Mouse (Mus musculus) spleen, adult 2 months (tissue): Measurements from ENCODE around the gene Eng. TPM values are rescaled to one million over a fixed set of nuclear protein-coding genes. Genes with fewer than 3 reads are reported as not detected.
A peak's percentile ranks its signal among the peaks of the same experiment; 100 is the strongest.

Experiments
- DNase-seq, 2 experiments: peaks; one replicate each; pipeline versions ENCODE4 v3.0.0 to v3.0.0-alpha.2; 2012 to 2021; ENCODE audit warnings: low spot score in 2 of 2, low read depth in 1 of 2
- H3K27ac ChIP-seq: fragments of 200-500 bp; 2 replicates; pipeline ENCODE4 v1.5.1; 2012; ENCODE audit warnings: low read length, inconsistent platforms; ENCODE audit not compliant: insufficient read depth
- H3K27me3 ChIP-seq: fragments of 200-500 bp; 2 replicates; pipeline ENCODE4 v1.6.1; 2012; ENCODE audit warnings: mild to moderate bottlenecking, moderate library complexity, low read length, inconsistent platforms; ENCODE audit not compliant: control insufficient read depth, insufficient read depth
- H3K36me3 ChIP-seq: fragments of 200-500 bp; 2 replicates; pipeline ENCODE4 v1.6.1; 2012; ENCODE audit warnings: mild to moderate bottlenecking, low read length, inconsistent platforms; ENCODE audit not compliant: control insufficient read depth, insufficient read depth
- H3K4me1 ChIP-seq: fragments of 200-500 bp; 2 replicates; pipeline ENCODE4 v1.6.1; 2011; ENCODE audit warnings: inconsistent platforms; ENCODE audit not compliant: control insufficient read depth, insufficient read depth, insufficient read length
- H3K4me3 ChIP-seq: fragments of 200-500 bp; 2 replicates; pipeline ENCODE4 v1.5.1; 2011; ENCODE audit warnings: mild to moderate bottlenecking, inconsistent platforms; ENCODE audit not compliant: insufficient read depth, insufficient read length; ENCODE audit errors: extremely low read depth
- CTCF ChIP-seq: fragments of 200-500 bp; IDR thresholded peaks from 2 replicates; pipeline ENCODE4 v1.5.1; 2011; ENCODE audit warnings: mild to moderate bottlenecking, inconsistent platforms; ENCODE audit not compliant: insufficient read depth, insufficient read length, insufficient replicate concordance; ENCODE audit errors: extremely low read depth
- POLR2A ChIP-seq: fragments of 200-500 bp; IDR thresholded peaks from 2 replicates; pipeline ENCODE4 v1.6.1; 2011; ENCODE audit warnings: low read depth, low read length, inconsistent platforms
- WGBS: fragments of 180-500 bp; shearing (Covaris S2); methylation state at CpG from one replicate; pipeline ENCODE4 v1.1.7; 2018; 5-methylcytosine and 5-hydroxymethylcytosine counted together
- polyA plus RNA-seq: library from polyadenylated mRNA; depleted of rRNA; stranded (reverse); fragments of >200 nt; gene quantifications from 2 replicates; pipeline ENCODE4 v1.2.3, GENCODE M21; 2012

The Eng gene
- polyA plus RNA-seq, 1 experiment, result 132 TPM

DNA sequence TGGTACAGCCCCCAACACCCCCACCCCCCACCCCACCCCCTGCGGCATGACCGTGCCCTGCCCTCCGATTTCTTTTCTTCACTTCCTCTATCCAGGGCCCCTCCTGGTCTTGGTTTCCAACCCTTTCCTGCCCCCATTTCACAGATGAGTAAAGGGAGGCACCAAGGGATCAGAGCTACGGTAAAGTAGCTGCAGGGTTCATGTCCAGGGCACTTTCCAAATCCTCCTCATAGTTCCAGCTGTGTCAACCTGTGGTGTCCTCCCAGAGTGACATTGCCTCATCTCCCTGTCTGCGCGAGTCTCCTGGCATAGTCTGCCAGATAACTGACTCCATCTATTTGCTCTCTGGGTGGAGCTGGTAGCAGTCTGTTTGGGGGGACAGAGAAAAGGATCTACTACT lies 19.5 kb downstream of the Eng start:
- Histone ChIP-seq H3K27ac (0 out of 2 replicates have a peak overlapping the region, but pooled peaks have one; percentile 11), H3K27me3 (no peaks in the 10 kb centered on the region), H3K4me1 (no peaks in the 10 kb centered on the region), H3K4me3 (no peak overlapping the region), H3K36me3 (no peaks in the 10 kb centered on the region)
- no peak for DNase-seq
- no peak for TF ChIP-seq CTCF
- no peak for TF ChIP-seq POLR2A
- WGBS, result 72% methylated on average over 6 of the region's 6 CpGs

DNA sequence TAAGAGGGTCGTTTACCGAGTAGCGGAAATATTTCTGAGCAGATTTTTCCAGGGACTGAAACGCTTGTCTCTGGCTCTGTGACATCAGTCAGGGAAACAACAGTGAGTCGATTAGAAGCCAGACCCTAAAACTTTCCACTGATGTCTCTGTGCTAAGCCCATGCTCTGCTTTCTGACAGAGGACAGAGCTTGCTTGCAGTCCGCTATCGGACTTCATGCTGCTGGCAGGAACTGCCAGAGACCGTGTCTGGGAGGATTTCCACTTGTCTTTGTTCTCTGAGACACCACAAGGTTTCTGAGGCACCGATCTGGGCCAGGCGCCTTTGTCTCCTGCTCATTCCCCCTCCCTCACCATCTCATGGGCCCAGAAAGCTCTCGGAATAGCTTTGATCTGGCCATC lies 21.4 kb downstream of the Eng start:
- H3K4me1 ChIP-seq, result no peaks in the 10 kb centered on the region
- no peaks in the 10 kb centered on the region for H3K36me3 ChIP-seq
- H3K4me3 ChIP-seq, result no peak overlapping the region
- TF ChIP-seq POLR2A (no peak), CTCF (no peak)
- H3K27me3 ChIP-seq, result no peaks in the 10 kb centered on the region
- WGBS, result 83% methylated on average over 11 of the region's 11 CpGs
- no peak overlapping the region for H3K27ac ChIP-seq
- DNase-seq, result no peak

DNA sequence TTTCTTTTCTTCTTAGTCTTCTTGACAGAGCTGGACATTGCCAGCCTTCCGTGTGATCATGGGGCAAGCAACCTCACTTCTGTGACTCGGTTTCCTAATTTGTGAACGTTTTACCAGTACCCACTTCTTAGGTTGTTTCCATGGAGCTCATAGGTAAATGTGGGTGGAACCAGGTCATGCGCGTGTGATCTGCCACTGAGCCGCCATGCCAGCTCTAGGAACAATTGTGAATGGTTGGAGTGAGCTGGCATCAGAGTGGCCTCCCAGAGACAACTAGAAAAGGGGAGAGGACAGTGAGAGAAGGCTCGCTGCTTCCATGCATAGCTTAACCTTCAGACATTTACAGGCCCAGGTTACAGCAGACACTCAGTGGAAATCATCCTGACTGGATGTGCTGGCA lies 21.8 kb downstream of the Eng start:
- Histone ChIP-seq H3K36me3 (no peaks in the 10 kb centered on the region), H3K27ac (no peak overlapping the region), H3K4me1 (no peaks in the 10 kb centered on the region), H3K27me3 (no peaks in the 10 kb centered on the region), H3K4me3 (no peak overlapping the region)
- no peak for TF ChIP-seq CTCF
- no peak for TF ChIP-seq POLR2A
- DNase-seq, result no peak
- WGBS, result 95% methylated on average over 7 of the region's 7 CpGs

DNA sequence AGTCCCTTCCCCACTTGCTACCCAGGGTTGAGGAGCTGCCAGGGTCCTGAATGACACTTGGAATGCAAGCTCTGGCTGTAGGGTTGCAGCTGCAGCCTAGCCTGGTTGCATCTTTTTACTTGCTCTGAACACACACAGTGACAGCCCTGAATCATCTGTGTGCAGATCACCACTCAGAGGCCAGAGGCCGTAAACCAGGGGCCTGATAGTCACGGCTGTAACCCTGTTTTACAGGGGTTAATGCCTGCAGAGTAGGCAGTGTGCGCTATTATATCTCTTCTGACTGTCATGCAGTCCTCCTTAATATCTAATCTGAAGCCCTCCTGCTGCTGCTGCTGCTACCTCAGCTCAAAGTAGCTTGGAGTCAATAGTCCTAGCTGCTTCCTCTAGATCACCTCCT lies 23.5 kb downstream of the Eng start:
- TF ChIP-seq POLR2A (no peak), CTCF (no peak)
- no peak overlapping the region for H3K4me3 ChIP-seq
- no peaks in the 10 kb centered on the region for H3K27me3 ChIP-seq
- DNase-seq, result no peak
- no peaks in the 10 kb centered on the region for H3K36me3 ChIP-seq
- WGBS, result 81% methylated on average over 3 of the region's 3 CpGs
- no peak overlapping the region for H3K27ac ChIP-seq
- no peaks in the 10 kb centered on the region for H3K4me1 ChIP-seq

DNA sequence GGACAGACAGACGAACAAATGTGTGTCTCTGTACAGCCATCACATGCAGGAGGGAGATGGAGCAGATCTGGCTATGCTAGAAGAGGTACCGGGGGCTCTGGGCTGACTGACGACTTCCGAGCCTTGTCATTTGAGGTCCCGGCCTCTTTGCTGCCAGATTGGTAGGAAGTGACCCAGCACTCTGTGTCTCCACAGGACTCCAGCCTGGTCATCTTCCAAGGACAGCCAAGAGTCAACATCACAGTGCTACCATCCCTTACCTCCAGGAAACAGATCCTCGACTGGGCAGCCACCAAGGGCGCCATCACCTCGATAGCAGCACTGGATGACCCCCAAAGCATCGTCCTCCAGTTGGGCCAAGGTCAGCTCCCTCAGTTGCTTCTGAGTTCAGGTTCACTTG lies 24.8 kb downstream of the Eng start:
- Histone ChIP-seq H3K4me3 (no peak overlapping the region), H3K27ac (no peak overlapping the region), H3K36me3 (no peaks in the 10 kb centered on the region), H3K27me3 (no peaks in the 10 kb centered on the region), H3K4me1 (no peaks in the 10 kb centered on the region)
- TF ChIP-seq CTCF (no peak), POLR2A (no peak)
- WGBS, result 91% methylated on average over 9 of the region's 9 CpGs
- no peak for DNase-seq

DNA sequence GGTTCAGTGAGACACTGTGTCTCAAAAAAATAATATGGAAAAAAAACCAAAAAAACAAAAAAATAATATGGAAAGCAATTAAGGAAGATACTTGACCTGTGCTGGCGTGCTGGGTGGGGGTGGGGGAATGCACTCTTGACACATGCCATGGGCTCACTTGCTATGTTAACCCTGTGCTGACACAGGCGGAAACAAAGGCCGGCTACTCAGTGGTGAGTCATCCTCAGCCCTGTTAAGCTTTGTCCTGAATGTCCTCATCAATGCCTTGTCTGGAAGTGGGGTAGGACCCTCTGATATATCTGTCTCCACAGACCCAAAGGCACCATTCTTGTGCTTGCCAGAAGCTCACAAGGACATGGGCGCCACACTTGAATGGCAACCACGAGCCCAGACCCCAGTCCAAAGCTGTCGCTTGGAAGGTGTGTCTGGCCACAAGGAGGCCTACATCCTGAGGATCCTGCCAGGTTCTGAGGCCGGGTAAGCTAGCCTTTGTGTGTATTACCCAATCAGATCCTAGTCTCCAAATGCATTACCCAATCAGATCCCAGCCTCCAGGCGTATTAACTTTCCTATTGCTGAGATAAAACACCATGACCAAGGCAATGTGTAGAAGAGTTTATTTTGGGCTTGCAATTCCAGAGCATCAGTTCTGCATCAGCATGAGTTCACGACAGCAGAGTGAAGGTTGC lies 25.7 kb downstream of the Eng start:
- no peak overlapping the region for H3K27ac ChIP-seq
- no peak overlapping the region for H3K4me3 ChIP-seq
- no peaks in the 10 kb centered on the region for H3K27me3 ChIP-seq
- no peak for DNase-seq
- no peaks in the 10 kb centered on the region for H3K4me1 ChIP-seq
- TF ChIP-seq CTCF, result no peak
- TF ChIP-seq POLR2A, result no peak
- 86% methylated on average over 9 of the region's 9 CpGs for WGBS
- H3K36me3 ChIP-seq, result no peaks in the 10 kb centered on the region

DNA sequence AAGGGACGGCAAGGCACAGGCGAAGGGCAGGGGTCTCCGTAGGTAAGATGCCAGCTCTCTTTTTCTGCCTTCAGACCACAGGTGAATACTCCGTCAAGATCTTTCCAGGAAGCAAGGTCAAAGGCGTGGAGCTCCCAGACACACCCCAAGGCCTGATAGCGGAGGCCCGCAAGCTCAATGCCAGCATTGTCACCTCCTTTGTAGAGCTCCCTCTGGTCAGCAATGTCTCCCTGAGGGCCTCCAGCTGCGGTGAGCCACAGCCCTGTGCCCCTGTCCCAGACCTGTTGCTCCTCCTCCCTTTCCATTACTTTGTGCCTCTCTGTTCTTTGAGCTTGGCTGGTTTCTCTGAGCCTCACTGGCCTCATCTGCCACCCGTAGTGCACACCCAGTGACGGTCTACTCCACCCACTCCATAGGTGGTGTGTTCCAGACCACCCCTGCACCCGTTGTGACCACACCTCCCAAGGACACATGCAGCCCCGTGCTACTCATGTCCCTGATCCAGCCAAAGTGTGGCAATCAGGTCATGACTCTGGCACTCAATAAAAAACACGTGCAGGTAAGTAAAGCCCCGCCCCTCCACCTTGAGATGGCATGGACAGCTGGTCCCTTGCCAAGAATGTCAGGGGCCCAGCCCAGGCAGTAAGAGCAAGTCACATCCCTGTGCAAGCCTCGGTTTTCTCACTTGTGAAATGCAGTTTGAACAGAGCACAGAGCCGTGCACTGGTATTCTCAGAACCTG lies 27.0 kb downstream of the Eng start:
- 83% methylated on average over 16 of the region's 16 CpGs for WGBS
- no peak overlapping the region for H3K4me3 ChIP-seq
- H3K4me1 ChIP-seq, result no peaks in the 10 kb centered on the region
- TF ChIP-seq POLR2A, result no peak
- no peak for TF ChIP-seq CTCF
- no peaks in the 10 kb centered on the region for H3K27me3 ChIP-seq
- no peak overlapping the region for H3K27ac ChIP-seq
- 0 out of 2 replicates have a peak, but pooled peaks cover 1% of the 10 kb centered on the region for H3K36me3 ChIP-seq
- DNase-seq, result no peak
